Mouse (Mus musculus) ES-E14 (cell line): Measurements from ENCODE around the gene Ilf2. TPM values are rescaled to one million over a fixed set of nuclear protein-coding genes. Genes with fewer than 3 reads are reported as not detected.

Source experiments
- DNase-seq: peaks from one replicate; pipeline ENCODE4 v3.0.0-alpha.2; 2013; ENCODE audit warnings: low read depth, low spot score
- H3K27ac ChIP-seq: 2 replicates; pipeline ENCODE4 v1.5.1; 2012; ENCODE audit warnings: low read depth, mild to moderate bottlenecking, low read length, moderate library complexity, mixed read lengths; ENCODE audit not compliant: poor library complexity, insufficient read depth, severe bottlenecking
- H3K36me3 ChIP-seq: 2 replicates; pipeline ENCODE4 v1.6.1; 2012; ENCODE audit warnings: mild to moderate bottlenecking, low read length, moderate library complexity, mixed read lengths; ENCODE audit not compliant: control insufficient read depth, poor library complexity, insufficient read depth, severe bottlenecking
- H3K4me1 ChIP-seq, 2 experiments: fragments of 150-350 bp in 1 of 2; sonication (generic) in 1 of 2; 2 replicates each; pipeline ENCODE4 v1.6.1; 2012; ENCODE audit warnings: low read length in 2 of 2, mild to moderate bottlenecking in 1 of 2, mixed read lengths in 1 of 2; ENCODE audit not compliant: control insufficient read depth in 2 of 2, insufficient read depth in 2 of 2, poor library complexity in 1 of 2
- H3K4me3 ChIP-seq, 2 experiments: fragments of 150-350 bp in 1 of 2; sonication (generic) in 1 of 2; 2 replicates each; pipeline ENCODE4 v1.5.1; 2012; ENCODE audit warnings: low read length in 2 of 2, low read depth in 1 of 2, mild to moderate bottlenecking in 1 of 2, mixed read lengths in 1 of 2; ENCODE audit not compliant: insufficient read depth in 1 of 2, poor library complexity in 1 of 2, severe bottlenecking in 1 of 2
- H3K9ac ChIP-seq: 2 replicates; pipeline ENCODE4 v1.6.1; 2012; ENCODE audit warnings: low read depth, mild to moderate bottlenecking, low read length, mixed read lengths; ENCODE audit not compliant: poor library complexity, insufficient read depth, severe bottlenecking
- H3K9me3 ChIP-seq: fragments of 150-350 bp; sonication (generic); 2 replicates; pipeline ENCODE4 v1.6.1; 2012; ENCODE audit warnings: low read depth, mild to moderate bottlenecking, low read length; ENCODE audit not compliant: control insufficient read depth, insufficient read depth
- CHD2 ChIP-seq: IDR thresholded peaks from 2 replicates; pipeline ENCODE4 v1.6.1; 2014; ENCODE audit warnings: mild to moderate bottlenecking, low read depth, low read length, inconsistent platforms
- HCFC1 ChIP-seq: IDR thresholded peaks from 2 replicates; pipeline ENCODE4 v1.6.1; 2012; ENCODE audit warnings: low read length, inconsistent platforms, borderline replicate concordance; ENCODE audit not compliant: insufficient read depth
- MAFK ChIP-seq: IDR thresholded peaks from 2 replicates; pipeline ENCODE4 v1.6.1; 2014; ENCODE audit warnings: mild to moderate bottlenecking, low read depth, low read length, inconsistent platforms; ENCODE audit not compliant: insufficient read depth
- ZC3H11A ChIP-seq: IDR thresholded peaks from 2 replicates; pipeline ENCODE4 v1.6.1; 2012; ENCODE audit warnings: low read depth, mild to moderate bottlenecking, inconsistent platforms, low read length, borderline replicate concordance
- ZNF384 ChIP-seq: IDR thresholded peaks from 2 replicates; pipeline ENCODE4 v1.6.1; 2012; ENCODE audit warnings: low read depth, low read length, inconsistent platforms
- in situ Hi-C, 2 experiments: fragments of 600-800 bp; cut with MboI; formaldehyde crosslinking; loops; one replicate each; pipeline ENCODE4 v1.15.1; 2025; ENCODE audit warnings: low sequenced_read_pairs in 2 of 2, inconsistent platforms in 1 of 2; ENCODE audit not compliant: unreplicated experiment in 2 of 2
- total RNA-seq: library from RNA; depleted of rRNA; stranded (reverse); fragments of 300-350 nt; gene quantifications from 2 replicates; pipeline ENCODE4 v1.2.3, GENCODE M21; 2012

The Ilf2 gene
- total RNA-seq, 1 experiment: 165 TPM

- Histone ChIP-seq H3K9ac (peak overlapping the region; percentile 58), H3K9me3 (no peaks in the 10 kb centered on the region)
These were observed 28.8 kb upstream of the Ilf2 start for GRCm38 (mm10) chr3:90447123-90447494.

GRCm38 (mm10) chr3:90448626-90449025 is 27.3 kb upstream of the Ilf2 start:
- Histone ChIP-seq H3K4me3 (no peak overlapping the region), H3K4me1 (peaks cover 6 to 37% of the 10 kb centered on the region in 2 experiments), H3K9ac (0 out of 2 replicates have a peak overlapping the region, but pooled peaks have one; percentile 26), H3K27ac (peak overlapping the region; percentile 80; the same call in 1 of the 2 replicates), H3K9me3 (no peaks in the 10 kb centered on the region), H3K36me3 (no peaks in the 10 kb centered on the region)
- TF ChIP-seq ZNF384: no peak
- TF ChIP-seq MAFK: no peak
- TF ChIP-seq HCFC1: no peak
- no peak for TF ChIP-seq ZC3H11A
- TF ChIP-seq CHD2: no peak
- in situ Hi-C loops: no loop called here
- no peak for DNase-seq

More at GRCm38 (mm10) chr3:90447123-90447494, 28.8 kb upstream of the Ilf2 start:
- H3K4me1 ChIP-seq: peaks cover 6 to 38% of the 10 kb centered on the region in 2 experiments
- H3K4me3 ChIP-seq: peak overlapping the region; percentile 37 to 43
- no peaks in the 10 kb centered on the region for H3K36me3 ChIP-seq
- no peak for DNase-seq
- no peak for TF ChIP-seq MAFK
- in situ Hi-C loops: no loop called here
- H3K27ac ChIP-seq: peak overlapping the region; percentile 97

- in situ Hi-C loops: no loop called here
- H3K9ac ChIP-seq: peak overlapping the region; percentile 73
- no peaks in the 10 kb centered on the region for H3K9me3 ChIP-seq
- H3K27ac ChIP-seq: peak overlapping the region; percentile 85
- H3K4me3 ChIP-seq: peak overlapping the region; percentile 62 to 70
- 0 out of 2 replicates have a peak, but pooled peaks cover 3% of the 10 kb centered on the region for H3K36me3 ChIP-seq
- TF ChIP-seq ZC3H11A (no peak), CHD2 (no peak), HCFC1 (no peak)
- DNase-seq: no peak
- H3K4me1 ChIP-seq: peaks cover 0 to 34% of the 10 kb centered on the region in 2 experiments; a peak in 2 of 4 replicates
These were observed 25.1 kb upstream of the Ilf2 start for GRCm38 (mm10) chr3:90450874-90451273.

GRCm38 (mm10) chr3:90451396-90452095 is 24.4 kb upstream of the Ilf2 start:
- peaks cover 6% of the 10 kb centered on the region; the same call in 1 of the 2 replicates for H3K36me3 ChIP-seq
- in situ Hi-C loops: no loop called here
- TF ChIP-seq CHD2: no peak
- no peak for TF ChIP-seq HCFC1
- no peak for TF ChIP-seq ZNF384
- TF ChIP-seq ZC3H11A: no peak
- TF ChIP-seq MAFK: peak; percentile 46; the same call in 1 of the 2 replicates
- peak overlapping the region; percentile 73 for H3K9ac ChIP-seq
- H3K4me3 ChIP-seq: peak overlapping the region; percentile 62 to 70
- no peak for DNase-seq
- no peaks in the 10 kb centered on the region for H3K9me3 ChIP-seq
- H3K4me1 ChIP-seq: peaks cover 0 to 36% of the 10 kb centered on the region in 2 experiments; a peak in 2 of 4 replicates
- peak overlapping the region; percentile 85 for H3K27ac ChIP-seq
